Mouse (Mus musculus) liver, postnatal 0 days (tissue): Measurements from ENCODE around the gene Gfpt1.

Source experiments
- CTCF ChIP-seq: sonication (generic); IDR thresholded peaks from 2 replicates; pipeline ENCODE4 v1.5.1; 2016; ENCODE audit warnings: antibody characterized with exemption, low read depth
- EP300 ChIP-seq: IDR thresholded peaks from 2 replicates; pipeline ENCODE4 v1.6.1; 2016; ENCODE audit warnings: antibody characterized with exemption, low read depth, mild to moderate bottlenecking

- TF ChIP-seq EP300 = no peak
- no peak for TF ChIP-seq CTCF
These were observed 3.5 kb upstream of the Gfpt1 start for GRCm38 (mm10) chr6:87039161-87039560.
